Mouse (Mus musculus) ES-Bruce4 (cell line): ENCODE results near the gene Tmtc4. TPM values are rescaled to one million over a fixed set of nuclear protein-coding genes. Genes with fewer than 3 reads are reported as not detected.

Experiments used
- H3K27ac ChIP-seq: 2 replicates; pipeline ENCODE4 v1.5.1; 2012; ENCODE audit warnings: low read length, inconsistent platforms; ENCODE audit not compliant: insufficient read depth
- H3K27me3 ChIP-seq: 2 replicates; pipeline ENCODE4 v1.6.1; 2012; ENCODE audit warnings: mild to moderate bottlenecking, low read length, inconsistent platforms; ENCODE audit not compliant: control insufficient read depth, poor library complexity, insufficient read depth, severe bottlenecking
- H3K36me3 ChIP-seq: 2 replicates; pipeline ENCODE4 v1.6.1; 2012; ENCODE audit warnings: inconsistent platforms, mild to moderate bottlenecking, low read length, moderate library complexity; ENCODE audit not compliant: control insufficient read depth, poor library complexity, insufficient read depth, severe bottlenecking
- H3K4me1 ChIP-seq: one replicate; pipeline ENCODE4 v1.8.1; 2011; ENCODE audit warnings: low read length; ENCODE audit not compliant: control insufficient read depth, insufficient read depth
- H3K4me3 ChIP-seq: 2 replicates; pipeline ENCODE4 v1.5.1; 2011; ENCODE audit warnings: low read depth, mild to moderate bottlenecking, low read length
- H3K9ac ChIP-seq: 2 replicates; pipeline ENCODE4 v1.6.1; 2012; ENCODE audit warnings: low read depth, mild to moderate bottlenecking, inconsistent platforms; ENCODE audit not compliant: poor library complexity, severe bottlenecking
- H3K9me3 ChIP-seq: replicated peaks from 2 replicates; pipeline ENCODE4 v1.6.1; 2012; ENCODE audit warnings: mild to moderate bottlenecking, low read length, inconsistent platforms; ENCODE audit not compliant: control insufficient read depth, poor library complexity, insufficient read depth, severe bottlenecking
- CTCF ChIP-seq: IDR thresholded peaks from one replicate; pipeline ENCODE4 v1.8.1; 2011; ENCODE audit warnings: low read depth, low read length
- EP300 ChIP-seq: IDR thresholded peaks from 2 replicates; pipeline ENCODE4 v1.6.1; 2011; ENCODE audit warnings: low read depth, low read length; ENCODE audit not compliant: insufficient read depth
- POLR2A ChIP-seq: IDR thresholded peaks from one replicate; pipeline ENCODE4 v1.8.1; 2011; ENCODE audit warnings: low read length; ENCODE audit not compliant: insufficient read depth
- polyA plus RNA-seq: library from polyadenylated mRNA; stranded (reverse); fragments of >200 nt; gene quantifications from 2 replicates; pipeline ENCODE4 v1.2.4, GENCODE M21; 2011; ENCODE audit warnings: low read depth; ENCODE audit not compliant: missing spikeins, insufficient read depth, insufficient read length

Gene Tmtc4
- polyA plus RNA-seq, 1 experiment, result 20.7 TPM

DNA sequence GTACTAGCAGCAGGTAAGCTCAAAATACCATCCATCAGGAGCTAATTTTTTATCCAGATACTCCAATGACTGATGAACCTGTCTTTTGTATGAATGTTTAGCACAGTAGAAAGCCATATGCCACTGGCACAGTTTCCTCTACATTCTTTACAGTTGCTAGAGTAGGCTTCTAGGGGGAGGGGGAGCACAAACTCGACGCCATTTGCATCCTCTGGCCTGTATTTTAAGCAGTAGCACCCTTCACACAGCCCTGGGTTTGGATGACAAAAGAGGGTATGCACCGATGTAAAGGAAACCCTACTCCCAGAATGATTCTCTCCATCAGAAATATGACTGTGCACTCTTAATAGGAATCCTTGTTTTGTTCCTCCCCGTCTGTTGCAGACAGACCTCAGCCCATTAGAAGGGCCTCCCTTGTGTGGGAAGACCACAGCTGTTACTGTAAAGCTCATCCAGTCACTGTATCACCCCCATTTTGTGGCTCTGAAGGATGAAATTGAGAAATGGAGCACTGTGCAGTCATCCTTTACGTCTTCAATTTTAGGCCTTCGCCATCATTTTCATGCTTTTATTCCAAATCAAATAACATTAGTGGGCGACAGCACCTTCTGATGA is 100.9 kb downstream of the Tmtc4 start:
- no peaks in the 10 kb centered on the region for H3K27me3 ChIP-seq
- TF ChIP-seq CTCF (no peak), POLR2A (no peak), EP300 (no peak)
- H3K4me3 ChIP-seq, result no peak overlapping the region
- no peaks in the 10 kb centered on the region for H3K4me1 ChIP-seq
- H3K9ac ChIP-seq, result no peak overlapping the region
- H3K9me3 ChIP-seq, result no peaks in the 10 kb centered on the region
- H3K36me3 ChIP-seq, result no peaks in the 10 kb centered on the region
- no peak overlapping the region for H3K27ac ChIP-seq

DNA sequence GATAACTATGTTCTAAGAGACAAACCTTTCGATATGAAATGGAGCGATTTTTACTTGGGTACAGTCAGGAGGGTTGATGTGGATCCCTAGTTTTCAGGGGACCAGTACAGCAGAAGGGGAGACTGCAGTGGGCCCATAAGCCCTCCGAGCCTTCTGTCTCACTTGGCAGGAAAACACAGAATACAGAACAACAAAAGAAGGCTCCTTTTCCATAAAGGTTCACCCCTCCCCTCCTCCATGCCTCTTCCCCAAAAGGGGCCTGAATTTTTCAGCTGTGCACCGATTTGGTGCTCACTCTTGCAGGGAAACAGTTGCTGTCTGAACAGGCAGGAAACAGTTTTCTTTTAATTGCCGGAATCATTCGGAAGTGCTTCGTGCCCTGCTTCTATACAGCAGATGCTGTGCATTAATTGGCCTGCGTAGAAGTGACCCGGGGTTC is 101.6 kb downstream of the Tmtc4 start:
- Histone ChIP-seq H3K27me3 (no peaks in the 10 kb centered on the region), H3K4me3 (no peak overlapping the region), H3K27ac (no peak overlapping the region), H3K9ac (no peak overlapping the region), H3K36me3 (no peaks in the 10 kb centered on the region), H3K4me1 (no peaks in the 10 kb centered on the region), H3K9me3 (no peaks in the 10 kb centered on the region)
- no peak for TF ChIP-seq POLR2A
- no peak for TF ChIP-seq EP300
- TF ChIP-seq CTCF, result no peak

DNA sequence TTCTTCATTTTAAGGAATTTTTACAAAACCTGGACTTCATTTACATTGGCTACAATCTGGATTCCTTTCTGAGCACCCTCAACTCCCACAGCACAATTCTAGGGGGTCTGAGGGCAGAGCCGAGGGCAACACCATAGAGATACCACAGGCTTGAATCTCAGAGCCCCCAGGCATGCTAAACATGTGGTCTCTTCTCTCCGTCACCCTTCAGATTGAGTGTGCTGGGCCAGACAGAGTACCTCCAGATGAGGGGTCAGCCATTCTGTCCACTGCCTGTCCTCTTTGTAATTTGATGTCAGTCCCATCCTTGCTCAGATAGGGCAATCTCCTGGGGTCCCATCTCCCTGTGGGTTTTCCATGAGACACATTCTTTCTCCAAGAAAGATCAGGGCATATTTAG is 102.1 kb downstream of the Tmtc4 start:
- Histone ChIP-seq H3K36me3 (no peaks in the 10 kb centered on the region), H3K4me1 (no peaks in the 10 kb centered on the region), H3K4me3 (no peak overlapping the region), H3K27ac (no peak overlapping the region), H3K27me3 (no peaks in the 10 kb centered on the region), H3K9me3 (no peaks in the 10 kb centered on the region), H3K9ac (no peak overlapping the region)
- TF ChIP-seq POLR2A (no peak), CTCF (no peak), EP300 (no peak)

DNA sequence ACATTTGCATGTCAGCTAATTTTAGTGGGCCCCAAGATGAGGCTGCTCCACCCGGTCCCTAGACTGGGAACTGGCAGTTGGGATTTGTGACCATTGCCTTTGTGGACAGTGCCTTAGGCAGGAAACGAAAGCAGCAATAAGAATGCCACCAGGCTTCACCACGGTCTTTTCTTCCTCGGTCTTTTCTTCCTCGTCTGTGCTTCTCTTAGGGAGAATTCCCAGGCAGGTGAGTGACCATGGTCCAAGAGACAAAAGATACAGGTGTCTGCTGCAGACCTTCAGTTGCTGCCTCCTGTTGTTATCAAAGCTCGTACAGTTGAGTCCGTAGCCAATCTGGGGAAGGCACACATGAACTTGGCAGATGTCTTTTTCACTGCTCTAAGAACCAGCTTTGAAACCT is 103.5 kb downstream of the Tmtc4 start:
- H3K4me3 ChIP-seq, result no peak overlapping the region
- H3K27me3 ChIP-seq, result no peaks in the 10 kb centered on the region
- no peaks in the 10 kb centered on the region for H3K36me3 ChIP-seq
- no peak overlapping the region for H3K27ac ChIP-seq
- TF ChIP-seq POLR2A, result no peak
- no peak for TF ChIP-seq CTCF
- TF ChIP-seq EP300, result no peak
- H3K9me3 ChIP-seq, result no peaks in the 10 kb centered on the region
- H3K4me1 ChIP-seq, result no peaks in the 10 kb centered on the region
- no peak overlapping the region for H3K9ac ChIP-seq

DNA sequence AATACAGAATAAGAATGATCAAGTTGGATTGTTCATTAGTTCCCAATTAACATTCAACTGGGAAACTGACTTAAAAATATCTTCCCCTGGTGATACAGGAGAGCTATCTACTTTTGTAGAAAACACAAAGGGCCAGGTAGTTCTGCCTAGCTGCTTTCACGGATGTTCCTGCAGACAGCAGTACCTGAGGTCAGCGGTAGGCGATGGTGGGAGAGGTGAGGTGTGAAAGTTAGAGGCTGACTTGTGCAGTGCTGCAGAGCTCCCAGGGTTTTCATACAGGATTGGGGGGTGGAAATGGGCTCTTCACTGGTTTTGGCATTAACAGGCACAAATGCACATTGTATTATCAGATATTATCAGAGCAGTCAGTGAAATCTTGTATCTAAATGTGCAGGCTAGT is 106.0 kb downstream of the Tmtc4 start:
- H3K9me3 ChIP-seq, result no peaks in the 10 kb centered on the region
- H3K4me1 ChIP-seq, result no peaks in the 10 kb centered on the region
- H3K36me3 ChIP-seq, result no peaks in the 10 kb centered on the region
- no peak overlapping the region for H3K27ac ChIP-seq
- TF ChIP-seq POLR2A (no peak), EP300 (no peak), CTCF (no peak)
- no peak overlapping the region for H3K4me3 ChIP-seq
- no peak overlapping the region for H3K9ac ChIP-seq
- no peaks in the 10 kb centered on the region for H3K27me3 ChIP-seq

DNA sequence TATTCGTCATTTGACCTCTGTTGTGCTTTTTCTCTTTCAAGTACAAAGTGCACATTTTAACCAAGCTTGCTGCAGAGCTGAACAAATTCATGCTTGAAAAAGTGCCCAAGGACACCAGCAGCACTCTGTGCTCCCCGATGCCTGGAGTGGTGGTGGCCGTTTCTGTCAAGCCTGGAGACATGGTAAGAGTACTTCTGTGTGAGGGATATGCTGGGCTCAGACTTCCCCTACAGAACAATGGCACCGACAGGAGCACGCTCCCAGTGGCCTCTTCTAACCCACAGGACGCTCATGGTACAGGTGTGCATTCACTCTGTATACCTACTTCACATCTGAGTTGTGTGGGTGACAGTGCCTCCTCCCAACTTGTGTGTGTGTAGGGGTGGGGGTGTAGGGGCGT is 107.1 kb downstream of the Tmtc4 start:
- H3K36me3 ChIP-seq, result no peaks in the 10 kb centered on the region
- H3K9me3 ChIP-seq, result no peaks in the 10 kb centered on the region
- TF ChIP-seq POLR2A, result no peak
- TF ChIP-seq CTCF, result no peak
- no peak for TF ChIP-seq EP300
- no peak overlapping the region for H3K27ac ChIP-seq
- H3K9ac ChIP-seq, result no peak overlapping the region
- H3K4me3 ChIP-seq, result no peak overlapping the region
- no peaks in the 10 kb centered on the region for H3K27me3 ChIP-seq
- no peaks in the 10 kb centered on the region for H3K4me1 ChIP-seq
